Comparison of ENCODE assay signal across 10 mouse cellular contexts in genomic region chr3:78581868-78582267, GRCm38 (mm10).
DNase-seq lines count a peak whose midpoint lies in the region; ATAC-seq lines count a peak whose summit lies in the region.
"Had no signal": no experiment of that assay in that cellular context is flagged by ENCODE, and none has a peak within 500 bp of the region (broad histone marks: within the 10 kb centered on the region; RNA-seq: fewer than 3 reads in every experiment).

No protein-coding gene starts in this region.

- H3K27ac ChIP-seq in forebrain, embryonic 11.5 days (ENCODE audit: low read depth, low read length): no peak overlapping the region
- no peak overlapping the region for H3K27ac ChIP-seq in forebrain, embryonic 15.5 days (replicated peaks)
- H3K27ac ChIP-seq: embryonic facial prominence, embryonic 15.5 days had no signal

- no peak for DNase-seq in forebrain, embryonic 11.5 days (ENCODE audit: low spot score)
- peak; percentile 9 to 16 for DNase-seq in left cerebral cortex, adult 18-20 months (ENCODE audit: low spot score in 2 of 2)
- DNase-seq in left cerebral cortex, adult 11 months (ENCODE audit: low spot score): no peak
- peak; percentile 75 for DNase-seq in MN1 (ENCODE audit: low spot score)
- DNase-seq in kidney, postnatal 10 days: peak; percentile 26
- no peak for DNase-seq in T-cell, adult 2 months (ENCODE audit: low spot score)
- DNase-seq: adrenal gland, postnatal 10 days had no signal

- no peaks in the 10 kb centered on the region for H3K36me3 ChIP-seq in forebrain, embryonic 11.5 days (ENCODE audit: control insufficient read depth, insufficient read depth, low read length)
- H3K36me3 ChIP-seq in forebrain, embryonic 15.5 days: no peaks in the 10 kb centered on the region
- H3K36me3 ChIP-seq: embryonic facial prominence, embryonic 15.5 days had no signal

- H3K4me1 ChIP-seq in forebrain, embryonic 11.5 days (replicated peaks; ENCODE audit: control insufficient read depth, insufficient read depth, low read length): no peaks in the 10 kb centered on the region
- H3K4me1 ChIP-seq in forebrain, embryonic 15.5 days: no peaks in the 10 kb centered on the region
- H3K4me1 ChIP-seq: embryonic facial prominence, embryonic 15.5 days had no signal

- ATAC-seq in forebrain, embryonic 11.5 days (replicated peaks; ENCODE audit: low FRiP score): peak; percentile 59
- ATAC-seq in forebrain, embryonic 15.5 days (replicated peaks): no peak
- no peak for ATAC-seq in erythroid progenitor cell, adult 5-6 weeks (replicated peaks; ENCODE audit: low FRiP score, poor library complexity, severe bottlenecking)

- no peaks in the 10 kb centered on the region for H3K9me3 ChIP-seq in forebrain, embryonic 11.5 days (ENCODE audit: control insufficient read depth, low read length)
- no peaks in the 10 kb centered on the region for H3K9me3 ChIP-seq in forebrain, embryonic 15.5 days
- H3K9me3 ChIP-seq: embryonic facial prominence, embryonic 15.5 days had no signal

- no peaks in the 10 kb centered on the region for H3K27me3 ChIP-seq in forebrain, embryonic 11.5 days (ENCODE audit: control insufficient read depth, insufficient read depth, low read length)
- no peaks in the 10 kb centered on the region for H3K27me3 ChIP-seq in forebrain, embryonic 15.5 days
- H3K27me3 ChIP-seq: embryonic facial prominence, embryonic 15.5 days had no signal

- no peak overlapping the region for H3K9ac ChIP-seq in forebrain, embryonic 11.5 days (ENCODE audit: low read length)
- H3K9ac ChIP-seq in forebrain, embryonic 15.5 days (replicated peaks): no peak overlapping the region
- H3K9ac ChIP-seq: embryonic facial prominence, embryonic 15.5 days had no signal

- WGBS in forebrain, embryonic 11.5 days: 19% methylated on average over 1 of the region's 1 CpGs
- 9% methylated on average over 1 of the region's 1 CpGs for WGBS in forebrain, embryonic 15.5 days

- no peak overlapping the region for H3K4me2 ChIP-seq in forebrain, embryonic 11.5 days (ENCODE audit: low read depth, low read length, severe bottlenecking)
- no peak overlapping the region for H3K4me2 ChIP-seq in forebrain, embryonic 15.5 days (replicated peaks)
- H3K4me2 ChIP-seq: embryonic facial prominence, embryonic 15.5 days had no signal

- H3K4me3 ChIP-seq in forebrain, embryonic 11.5 days (ENCODE audit: low read depth, low read length): no peak overlapping the region
- no peak overlapping the region for H3K4me3 ChIP-seq in forebrain, embryonic 15.5 days
- H3K4me3 ChIP-seq: embryonic facial prominence, embryonic 15.5 days had no signal

Comparison
In these comparisons a context has a peak if more than half of its experiments do, and no peak if none do; other contexts are left out.
1. DNase-seq: peak in left cerebral cortex, adult 18-20 months (2 of 2), MN1 (single experiment) and kidney, postnatal 10 days (single experiment); none in forebrain, embryonic 11.5 days (single experiment), left cerebral cortex, adult 11 months (single experiment) and T-cell, adult 2 months (single experiment).